Mouse (Mus musculus) ovary, postnatal 14 days (tissue): ENCODE measurements around the gene Pip5kl1.

Source experiments
- DNase-seq: peaks from one replicate; pipeline ENCODE4 v3.0.0; 2022; ENCODE audit warnings: low spot score

Gene Pip5kl1

DNA sequence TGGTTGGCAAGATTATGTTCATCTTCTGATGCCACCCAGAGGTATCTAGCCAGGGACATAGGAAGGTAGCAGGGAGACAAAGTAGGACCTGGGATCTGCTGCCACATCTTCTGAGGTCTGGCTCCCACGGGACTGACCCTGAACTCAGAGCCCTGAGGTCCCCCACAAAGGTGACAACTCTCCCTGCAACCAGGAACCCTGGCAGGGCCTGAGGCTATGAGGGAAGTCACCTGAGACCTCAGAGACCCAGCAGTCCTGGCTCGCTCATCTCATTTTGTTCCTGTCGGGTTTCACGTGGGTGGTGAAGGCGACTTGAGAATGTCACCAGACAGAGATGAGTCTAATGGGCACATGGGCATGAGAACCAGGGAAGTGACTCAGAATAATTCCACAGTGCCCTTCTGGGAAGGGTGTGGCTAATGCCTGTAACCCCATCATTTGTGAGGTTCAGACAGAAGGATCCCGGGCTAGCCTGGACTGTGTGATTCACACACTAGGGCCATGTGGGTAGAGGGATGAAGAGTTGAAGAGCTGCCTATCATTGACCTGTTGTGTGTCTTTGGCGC is 10.6 kb downstream of the Pip5kl1 start:
- DNase-seq = no peak

GRCm38 (mm10) chr2:32586871-32587351 is 12.3 kb downstream of the Pip5kl1 start, which contains the start of gene St6galnac4:
Gene St6galnac4, plus strand, starts transcription at chr2:32587095.
- peak; percentile 77 for DNase-seq

GRCm38 (mm10) chr2:32587731-32588321 is 13.2 kb downstream of the Pip5kl1 start:
- DNase-seq = no peak

- DNase-seq = no peak
These were observed 14.7 kb downstream of the Pip5kl1 start for GRCm38 (mm10) chr2:32589213-32589795.

GRCm38 (mm10) chr2:32590224-32590623 is 15.6 kb downstream of the Pip5kl1 start:
- DNase-seq = no peak

DNA sequence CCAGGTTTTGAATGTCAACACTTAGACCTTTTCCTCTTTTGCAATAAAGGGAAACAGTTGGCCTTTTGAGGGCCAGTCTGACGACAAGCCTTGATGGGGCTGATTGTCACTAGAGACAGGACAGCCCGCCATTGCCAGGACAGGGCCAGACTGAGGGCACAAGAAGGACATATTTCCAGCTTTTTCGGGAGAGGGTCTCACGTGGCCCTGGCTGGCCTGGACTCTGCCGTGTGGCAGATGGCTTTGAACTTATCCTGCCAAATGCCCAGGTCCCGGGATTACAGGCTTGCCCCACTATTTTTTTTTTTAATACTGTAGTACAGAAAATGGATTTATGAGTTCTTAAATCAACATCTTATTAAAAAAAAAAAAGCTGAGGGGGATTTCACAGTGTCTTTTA is 16.7 kb downstream of the Pip5kl1 start:
- no peak for DNase-seq

DNA sequence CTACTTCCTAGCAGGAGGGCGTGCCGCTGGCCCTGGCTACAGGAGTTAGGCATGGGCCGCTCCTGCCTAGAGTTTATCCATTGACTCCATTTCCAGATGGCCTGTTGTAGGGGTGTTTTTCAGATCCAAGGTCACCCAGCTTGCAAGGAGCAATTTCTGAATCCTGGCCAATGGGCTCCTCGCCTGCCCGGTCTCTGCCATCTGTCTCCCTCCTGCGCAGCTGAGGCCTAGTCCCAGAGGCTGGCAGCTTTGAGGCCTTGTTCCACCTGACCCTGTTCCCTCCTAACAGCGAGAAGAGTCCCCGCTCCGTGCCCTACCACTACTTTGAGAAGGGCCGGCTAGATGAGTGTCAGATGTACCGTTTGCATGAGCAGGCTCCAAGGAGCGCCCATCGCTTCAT is 22.1 kb downstream of the Pip5kl1 start:
- no peak for DNase-seq

DNA sequence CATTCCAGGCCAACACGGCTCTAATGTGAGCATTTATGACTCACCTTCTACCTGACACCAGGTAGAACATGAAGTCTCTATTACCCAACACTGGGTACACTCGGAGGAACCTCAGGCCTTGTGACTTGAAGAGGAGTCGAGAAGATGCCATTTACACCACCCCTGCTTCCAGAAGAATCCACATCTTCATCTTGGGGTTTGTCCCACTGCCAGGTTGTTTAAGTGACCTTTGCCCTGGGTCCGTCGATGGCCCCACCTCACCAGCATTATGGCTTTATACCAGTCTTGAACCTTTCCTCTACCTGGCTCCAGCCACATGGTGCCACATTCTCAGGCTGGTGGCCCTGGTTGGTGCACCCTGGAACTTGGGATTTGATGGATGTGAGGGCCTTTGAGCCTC is 22.7 kb downstream of the Pip5kl1 start:
- no peak for DNase-seq

GRCm38 (mm10) chr2:32597699-32598098 is 23.1 kb downstream of the Pip5kl1 start:
- no peak for DNase-seq

GRCm38 (mm10) chr2:32598506-32598905 is 23.9 kb downstream of the Pip5kl1 start:
- DNase-seq = no peak

DNA sequence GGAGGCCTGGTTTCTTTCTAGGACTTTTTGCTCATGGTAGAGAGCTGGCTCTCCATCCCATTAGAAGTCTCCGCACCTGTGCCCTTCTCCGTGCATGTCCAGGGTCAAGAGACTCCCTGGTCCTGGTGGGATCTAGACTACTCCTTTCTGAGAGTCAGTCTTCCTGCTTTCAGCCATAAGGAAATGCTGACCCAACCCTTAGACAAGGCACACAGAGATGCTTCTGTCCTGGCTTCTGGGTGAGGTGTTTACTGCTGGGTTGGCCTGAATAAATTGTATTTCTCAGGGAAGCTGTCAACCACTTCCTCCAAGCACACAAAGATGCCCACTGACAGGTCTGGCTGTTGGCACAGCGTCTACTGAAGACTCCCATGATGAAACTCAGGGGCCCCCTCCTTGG is 24.8 kb downstream of the Pip5kl1 start, which contains the start of gene St6galnac6:
Gene St6galnac6 (plus strand): TSS at position 301 of the 400 bp plus-strand sequence.
- no peak for DNase-seq

DNA sequence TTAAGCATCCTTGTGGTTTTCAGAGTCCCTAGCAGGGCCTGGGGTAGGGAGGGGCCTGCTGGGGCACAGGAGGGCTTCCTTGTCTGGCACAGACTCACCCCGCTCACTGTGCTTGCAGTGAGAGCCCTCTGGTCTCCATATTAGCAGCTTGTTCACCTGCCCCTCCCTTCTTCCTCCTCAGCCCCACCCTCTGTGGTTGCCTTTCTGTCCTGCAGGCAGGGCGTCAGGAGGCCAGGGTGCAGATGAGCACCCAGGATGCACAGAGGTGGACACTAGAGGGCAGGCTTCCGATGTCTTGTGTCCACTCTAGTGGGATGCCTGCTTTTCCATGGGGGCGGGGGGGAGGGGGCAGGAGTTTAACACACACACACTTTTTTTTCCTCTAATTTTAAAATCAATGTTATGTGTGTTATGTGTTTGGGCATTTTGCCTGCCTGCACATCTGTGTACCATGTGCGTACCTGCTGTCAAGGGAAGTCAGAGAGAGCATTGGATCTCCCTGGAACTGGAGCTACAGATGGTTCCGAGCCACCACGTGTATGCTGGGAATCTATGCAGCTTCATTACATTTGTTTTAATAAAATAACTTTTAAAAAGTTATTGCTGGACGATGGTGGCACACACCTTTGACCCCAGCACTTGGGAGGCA is 26.9 kb downstream of the Pip5kl1 start:
- DNase-seq = no peak

- peak; percentile 93 for DNase-seq
These were observed 28.0 kb downstream of the Pip5kl1 start for GRCm38 (mm10) chr2:32602600-32603054.

DNA sequence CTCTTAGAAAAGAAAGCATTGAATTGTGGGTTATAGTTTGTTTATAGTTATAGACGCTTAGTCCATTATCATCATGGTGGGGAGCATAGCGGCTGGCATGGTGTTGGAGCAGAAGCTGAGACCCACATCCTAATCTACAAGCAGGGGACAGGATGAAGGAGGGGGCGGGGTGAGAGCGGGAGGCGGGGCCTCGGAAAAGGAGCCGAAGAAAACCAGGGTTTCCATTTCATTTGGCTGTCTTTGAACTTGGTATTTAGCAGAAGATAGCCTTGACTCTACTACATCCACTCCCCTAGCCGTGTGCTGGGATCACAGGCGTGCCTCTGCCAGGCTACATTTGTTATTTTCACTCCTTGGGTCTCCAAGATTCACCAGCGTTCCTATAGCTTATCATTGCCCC is 30.0 kb downstream of the Pip5kl1 start:
- DNase-seq = no peak

GRCm38 (mm10) chr2:32606161-32607142 is 31.9 kb downstream of the Pip5kl1 start:
- peak; percentile 76 for DNase-seq

DNA sequence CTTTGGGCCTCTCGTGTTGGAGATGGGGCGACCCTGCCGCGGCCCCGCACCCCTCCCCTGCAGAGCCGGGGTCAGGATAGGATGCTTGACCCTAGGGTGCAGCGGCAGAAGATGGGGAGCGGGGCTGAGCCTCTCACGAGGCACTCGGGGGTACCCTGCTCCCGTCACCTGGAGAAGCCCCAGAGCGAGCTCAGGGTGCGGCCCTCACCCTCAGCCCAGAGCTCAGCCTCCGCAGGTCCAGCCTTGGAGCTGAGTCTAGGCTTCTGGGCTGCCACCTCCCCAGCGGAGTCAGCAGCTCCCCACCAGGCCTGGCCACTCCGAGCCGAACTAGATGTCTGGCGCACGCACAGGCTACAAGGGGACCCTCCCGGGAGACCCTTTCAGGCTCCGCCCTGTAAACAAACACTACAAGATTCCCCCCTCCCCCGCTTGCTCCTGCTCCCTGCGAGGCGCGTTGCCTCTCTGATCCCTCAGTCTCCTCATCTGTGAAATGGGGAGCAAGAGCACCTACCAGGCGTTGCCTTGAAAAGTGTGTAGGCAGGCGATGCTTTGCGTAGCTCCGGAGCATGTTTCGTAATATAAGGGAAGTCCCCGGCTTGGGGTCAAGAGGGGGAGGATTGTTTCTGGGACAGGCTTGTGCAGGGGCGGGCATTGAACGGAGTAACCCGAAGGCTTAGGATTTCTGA is 32.8 kb downstream of the Pip5kl1 start:
- DNase-seq = no peak

DNA sequence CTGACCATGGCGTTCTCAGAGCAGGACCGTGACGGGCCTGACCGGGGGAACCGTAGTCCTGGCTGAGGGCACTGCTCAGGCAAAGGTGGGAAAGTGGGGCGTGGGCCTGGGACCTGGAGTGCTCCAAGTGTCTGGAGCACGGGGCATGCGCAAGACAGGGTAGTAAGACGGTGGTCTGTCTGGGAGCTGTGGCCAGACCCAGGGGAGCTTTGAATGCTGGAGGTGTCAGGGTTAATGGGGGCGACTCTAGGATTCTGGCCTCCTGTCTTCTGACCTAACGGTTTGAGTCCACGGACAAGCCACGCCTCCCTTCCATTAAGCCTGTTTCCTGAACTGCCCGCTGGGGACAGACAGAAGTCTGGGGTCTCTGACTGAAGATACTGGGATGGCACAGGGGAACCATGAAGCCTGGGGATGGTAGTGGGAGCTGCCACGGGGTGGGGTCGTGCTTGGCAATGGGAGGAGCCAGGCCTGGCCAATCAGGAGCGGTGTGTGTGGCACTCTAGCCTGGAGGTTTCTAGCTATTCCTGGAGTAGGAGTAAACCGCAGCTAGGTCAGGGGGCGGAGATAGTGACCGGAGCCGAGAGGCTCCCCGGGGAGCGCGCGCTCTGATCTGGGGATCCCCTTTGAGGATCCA is 33.7 kb downstream of the Pip5kl1 start:
- peak; percentile 63 for DNase-seq

GRCm38 (mm10) chr2:32608778-32609435 is 34.3 kb downstream of the Pip5kl1 start:
- DNase-seq = no peak

GRCm38 (mm10) chr2:32610610-32611229 is 36.1 kb downstream of the Pip5kl1 start:
- DNase-seq = no peak

GRCm38 (mm10) chr2:32612274-32612673 is 37.7 kb downstream of the Pip5kl1 start:
- no peak for DNase-seq
